10 mouse cellular contexts compared by ENCODE assay signal in genomic region chr3:90388192-90388591, GRCm38 (mm10). TPM values are rescaled to one million over a fixed set of nuclear protein-coding genes. Genes with fewer than 3 reads are reported as not detected.
DNase-seq lines count a peak whose midpoint lies in the region; ATAC-seq and TF ChIP-seq lines count a peak whose summit lies in the region.
"Had no signal": no experiment of that assay in that cellular context is flagged by ENCODE, and none has a peak within 500 bp of the region (broad histone marks: within the 10 kb centered on the region; RNA-seq: fewer than 3 reads in every experiment).

No protein-coding gene starts in this region.

- no peaks in the 10 kb centered on the region for H3K27me3 ChIP-seq in lung, postnatal 0 days (replicated peaks; ENCODE audit: insufficient read depth, low read length)
- no peaks in the 10 kb centered on the region for H3K27me3 ChIP-seq in limb, embryonic 13.5 days
- no peaks in the 10 kb centered on the region for H3K27me3 ChIP-seq in stomach, postnatal 0 days (ENCODE audit: control insufficient read depth, insufficient read depth, low read length)

- H3K4me1 ChIP-seq in lung, postnatal 0 days (ENCODE audit: insufficient read depth, low read depth, low read length): peaks cover 10% of the 10 kb centered on the region; the same call in 1 of the 2 replicates
- H3K4me1 ChIP-seq in limb, embryonic 13.5 days: peaks cover 41% of the 10 kb centered on the region
- no peaks in the 10 kb centered on the region for H3K4me1 ChIP-seq in stomach, postnatal 0 days (replicated peaks; ENCODE audit: control insufficient read depth, insufficient read depth)

- H3K9me3 ChIP-seq in lung, postnatal 0 days (ENCODE audit: low read length): no peaks in the 10 kb centered on the region
- no peaks in the 10 kb centered on the region for H3K9me3 ChIP-seq in limb, embryonic 13.5 days
- H3K9me3 ChIP-seq in stomach, postnatal 0 days (ENCODE audit: control insufficient read depth, low read length): no peaks in the 10 kb centered on the region

- 79% methylated on average over 4 of the region's 4 CpGs for WGBS in lung, postnatal 0 days
- 72% methylated on average over 4 of the region's 4 CpGs for WGBS in limb, embryonic 13.5 days
- WGBS in stomach, postnatal 0 days: 68% methylated on average over 4 of the region's 4 CpGs

- no peak overlapping the region; the same call in 1 of the 2 replicates for H3K4me3 ChIP-seq in lung, postnatal 0 days (ENCODE audit: low read depth, low read length)
- H3K4me3 ChIP-seq in limb, embryonic 13.5 days: peak overlapping the region; percentile 77
- H3K4me3 ChIP-seq in stomach, postnatal 0 days (ENCODE audit: low read depth, low read length): no peak overlapping the region
- H3K4me3 ChIP-seq: myocyte had no signal

- no peak overlapping the region for H3K27ac ChIP-seq in lung, postnatal 0 days (ENCODE audit: low read length)
- H3K27ac ChIP-seq in limb, embryonic 13.5 days: no peak overlapping the region
- no peak overlapping the region for H3K27ac ChIP-seq in stomach, postnatal 0 days (replicated peaks)

- H3K4me2 ChIP-seq in lung, postnatal 0 days (replicated peaks; ENCODE audit: low read depth, low read length): peak overlapping the region; percentile 98
- H3K4me2 ChIP-seq in limb, embryonic 13.5 days (replicated peaks): peak overlapping the region; percentile 90
- peak overlapping the region; percentile 98; the same call in 1 of the 2 replicates for H3K4me2 ChIP-seq in stomach, postnatal 0 days (replicated peaks; ENCODE audit: low read depth)

- no peak for TF ChIP-seq EP300 in lung, postnatal 0 days (IDR thresholded peaks at IDR 0.05)
- no peak for TF ChIP-seq EP300 in stomach, postnatal 0 days (optimal IDR thresholded peaks at IDR 0.05)

- TF ChIP-seq CTCF in lung, postnatal 0 days (IDR thresholded peaks at IDR 0.05): no peak
- TF ChIP-seq CTCF in stomach, postnatal 0 days (IDR thresholded peaks at IDR 0.05; ENCODE audit: low read depth): no peak

- peak; percentile 27 for DNase-seq in adrenal gland, postnatal 14 days
- DNase-seq in adrenal gland, adult 8-10 months: no peak
- no peak for DNase-seq in lung, postnatal 0 days (ENCODE audit: low spot score)
- DNase-seq in lung, postnatal 4 days: no peak
- no peak for DNase-seq in stomach, postnatal 0 days (ENCODE audit: low spot score)
- DNase-seq in embryo, embryonic 11 days: no peak
- DNase-seq in thymus, postnatal 25 days: no peak
- DNase-seq: cerebellum, adult 9-10 months had no signal

- no peak overlapping the region for H3K9ac ChIP-seq in lung, postnatal 0 days (replicated peaks; ENCODE audit: low read depth)
- peak overlapping the region; percentile 89 for H3K9ac ChIP-seq in limb, embryonic 13.5 days
- no peak overlapping the region for H3K9ac ChIP-seq in stomach, postnatal 0 days (ENCODE audit: low read length)

- peaks cover 12% of the 10 kb centered on the region for H3K36me3 ChIP-seq in lung, postnatal 0 days (ENCODE audit: insufficient read depth, low read length)
- H3K36me3 ChIP-seq in limb, embryonic 13.5 days: peaks cover 53% of the 10 kb centered on the region
- H3K36me3 ChIP-seq in stomach, postnatal 0 days (ENCODE audit: control insufficient read depth, insufficient read depth, low read length): peaks cover 11% of the 10 kb centered on the region

- no peak for ATAC-seq in lung, postnatal 0 days
- no peak for ATAC-seq in limb, embryonic 13.5 days (ENCODE audit: low FRiP score, low read depth)
- ATAC-seq in stomach, postnatal 0 days (ENCODE audit: low FRiP score, low TSS enrichment): no peak

RNA-seq across cellular contexts. Expression of gene Slc27a3, which starts 1.5 kb away (rescaled TPM):
- total RNA-seq in adrenal gland, postnatal 14 days (2021): 73.1 and 86.4 TPM in 2 replicates
- total RNA-seq in adrenal gland, adult 8-10 months (2022): 100 to 1,000 TPM; 132 to 297 (median 196) TPM
- polyA plus RNA-seq in lung, postnatal 0 days (2015; fragmentation: Nextera tagmentation; extraction: Ambion mirVana): 16.0 and 18.0 TPM in 2 replicates
- polyA plus RNA-seq in limb, embryonic 13.5 days (2015; fragmentation: Nextera tagmentation; extraction: Ambion mirVana): 38.7 and 38.8 TPM in 2 replicates
- 4.7 and 5.3 TPM in 2 replicates for polyA plus RNA-seq in stomach, postnatal 0 days (2015; fragmentation: Nextera tagmentation; extraction: Ambion mirVana)

RNA-seq across cellular contexts. Expression of gene Ints3, which starts 45.2 kb away (rescaled TPM):
- total RNA-seq in adrenal gland, postnatal 14 days (2021): 59.5 and 62.4 TPM in 2 replicates
- total RNA-seq in adrenal gland, adult 8-10 months (2022): 100 to 1,000 TPM; 107 to 119 (median 110) TPM
- polyA plus RNA-seq in lung, postnatal 0 days (2015; fragmentation: Nextera tagmentation; extraction: Ambion mirVana): 10.6 and 13.9 TPM in 2 replicates
- polyA plus RNA-seq in limb, embryonic 13.5 days (2015; fragmentation: Nextera tagmentation; extraction: Ambion mirVana): 28.5 and 29.4 TPM in 2 replicates
- 9.2 and 9.7 TPM in 2 replicates for polyA plus RNA-seq in stomach, postnatal 0 days (2015; fragmentation: Nextera tagmentation; extraction: Ambion mirVana)
